Comparison of ENCODE assay signal across 11 mouse cellular contexts in the genomic region with DNA sequence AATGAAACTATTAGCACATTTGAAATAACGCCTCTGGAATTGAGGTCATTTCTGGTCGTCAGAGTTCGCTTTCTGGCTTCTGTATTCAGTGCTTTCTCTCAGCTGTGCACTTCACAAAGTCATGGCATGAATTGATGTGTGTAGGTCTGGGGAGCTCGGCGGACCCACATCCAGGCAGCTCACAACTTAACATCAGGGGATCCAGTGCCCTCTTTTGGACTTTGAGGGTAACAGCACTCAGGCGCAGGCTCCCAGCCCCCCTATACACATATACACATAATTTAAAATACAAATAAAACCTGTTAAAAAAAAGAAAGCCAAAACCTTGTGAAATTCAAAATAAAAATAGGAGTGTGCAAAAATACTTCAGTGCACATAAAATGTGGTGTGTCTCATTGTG.
DNase-seq lines count a peak whose midpoint lies in the region; TF ChIP-seq lines count a peak whose summit lies in the region.
"Had no signal": no experiment of that assay in that cellular context is flagged by ENCODE, and none has a peak within 500 bp of the region (broad histone marks: within the 10 kb centered on the region; RNA-seq: fewer than 3 reads in every experiment).

No protein-coding gene starts in this region.

- no peaks in the 10 kb centered on the region for H3K36me3 ChIP-seq in spleen, adult 2 months (ENCODE audit: control insufficient read depth, insufficient read depth, low read length)

- no peaks in the 10 kb centered on the region for H3K27me3 ChIP-seq in spleen, adult 2 months (ENCODE audit: control insufficient read depth, insufficient read depth, low read length)
- H3K27me3 ChIP-seq in cerebellum, adult 2 months (ENCODE audit: control insufficient read depth, insufficient read depth, low read length), result no peaks in the 10 kb centered on the region

- H3K27ac ChIP-seq in spleen, adult 2 months (ENCODE audit: insufficient read depth, low read length), result no peak overlapping the region
- no peak overlapping the region for H3K27ac ChIP-seq in cerebellum, adult 2 months (ENCODE audit: insufficient read depth, low read length)

- no peak overlapping the region for H3K4me3 ChIP-seq in spleen, adult 2 months (ENCODE audit: extremely low read depth, insufficient read depth, insufficient read length)
- H3K4me3 ChIP-seq in cerebellum, adult 2 months (replicated peaks; ENCODE audit: insufficient read depth, low read depth, low read length), result no peak overlapping the region

- peak; percentile 23; the same call in 1 of the 2 replicates for TF ChIP-seq CTCF in spleen, adult 2 months (IDR thresholded peaks at IDR 0.05; ENCODE audit: extremely low read depth, insufficient read depth, insufficient read length, insufficient replicate concordance)
- no peak for TF ChIP-seq CTCF in cerebellum, adult 2 months (IDR thresholded peaks at IDR 0.05; ENCODE audit: borderline replicate concordance, insufficient read depth, low read depth, low read length)

- H3K4me1 ChIP-seq in spleen, adult 2 months (ENCODE audit: control insufficient read depth, insufficient read depth, insufficient read length), result no peaks in the 10 kb centered on the region
- no peaks in the 10 kb centered on the region for H3K4me1 ChIP-seq in cerebellum, adult 2 months (ENCODE audit: control insufficient read depth, insufficient read depth, low read length)

- TF ChIP-seq POLR2A in spleen, adult 2 months (IDR thresholded peaks at IDR 0.05; ENCODE audit: low read depth, low read length), result no peak
- no peak for TF ChIP-seq POLR2A in cerebellum, adult 2 months (IDR thresholded peaks at IDR 0.05; ENCODE audit: borderline replicate concordance, insufficient read depth, low read length)

- peak; percentile 45 for DNase-seq in kidney, postnatal 10 days
- no peak for DNase-seq in kidney, postnatal 25 days
- DNase-seq in spleen, adult 2 months (ENCODE audit: low read depth in 1 of 2, low spot score in 2 of 2), result no peak
- no peak for DNase-seq in spleen, postnatal 10 days (ENCODE audit: low spot score in 2 of 2)
- DNase-seq in embryo, embryonic 11 days, result peak; percentile 61
- DNase-seq in thymus, postnatal 4 days, result peak; percentile 57
- no peak for DNase-seq in layer of hippocampus, adult 11-12 months (ENCODE audit: low spot score)
- no peak for DNase-seq in cerebellum, adult 2 months
- DNase-seq: cerebellum, postnatal 10 days; heart, postnatal 36 days; layer of hippocampus, postnatal 36 days had no signal

- WGBS in spleen, adult 2 months, result 78% methylated on average over 6 of the region's 6 CpGs
- WGBS in cerebellum, adult 2 months, result 62% methylated on average over 6 of the region's 6 CpGs

Comparison
In these comparisons a context has a peak if more than half of its experiments do, and no peak if none do; other contexts are left out.
1. DNase-seq: peak in kidney, postnatal 10 days (single experiment), embryo, embryonic 11 days (single experiment) and thymus, postnatal 4 days (single experiment); none in kidney, postnatal 25 days (0 of 2), spleen, adult 2 months (0 of 2), spleen, postnatal 10 days (0 of 2), layer of hippocampus, adult 11-12 months (single experiment) and cerebellum, adult 2 months (0 of 2).